ENCODE assay signal across 10 mouse cellular contexts in genomic region chr13:112252991-112253620, GRCm38 (mm10). TPM values are rescaled to one million over a fixed set of nuclear protein-coding genes. Genes with fewer than 3 reads are reported as not detected.
DNase-seq lines count a peak whose midpoint lies in the region; ATAC-seq and TF ChIP-seq lines count a peak whose summit lies in the region.
"Had no signal": no experiment of that assay in that cellular context is flagged by ENCODE, and none has a peak within 500 bp of the region (broad histone marks: within the 10 kb centered on the region; RNA-seq: fewer than 3 reads in every experiment).

No protein-coding gene starts in this region.

- intact Hi-C loops in heart, postnatal 25 days (cut with DNase I), result loop anchor here (10.0 kb wide), 1 partner anchor 168 kb away; no protein-coding TSS in a partner anchor

- peak overlapping the region; percentile 49 for H3K4me2 ChIP-seq in heart, embryonic 13.5 days
- H3K4me2 ChIP-seq in liver, embryonic 12.5 days, result no peak overlapping the region
- H3K4me2 ChIP-seq: stomach, embryonic 15.5 days had no signal

- H3K9ac ChIP-seq in heart, embryonic 13.5 days, result peak overlapping the region; percentile 51; the same call in 1 of the 2 replicates
- H3K9ac ChIP-seq in liver, embryonic 12.5 days, result no peak overlapping the region
- H3K9ac ChIP-seq: stomach, embryonic 15.5 days had no signal

- in situ Hi-C loops in Patski (cut with MboI; ENCODE audit: low pct_unique_long_range_greater_than_20kb), result loop anchor here (25.0 kb wide), 1 partner anchor 1866 kb away; the partner anchor contains the start of gene Plk2

- CTCF ChIA-PET in Patski (lab: Charles Lee), result no interaction called here

- peaks cover 32% of the 10 kb centered on the region for H3K4me1 ChIP-seq in heart, embryonic 13.5 days
- H3K4me1 ChIP-seq in liver, embryonic 12.5 days, result no peaks in the 10 kb centered on the region

- POLR2A ChIA-PET in Patski (lab: Charles Lee), result no interaction called here

- 21% methylated on average over 13 of the region's 13 CpGs for WGBS in heart, embryonic 13.5 days
- WGBS in liver, embryonic 12.5 days (ENCODE audit: insufficient replicate concordance), result 69% methylated on average over 13 of the region's 13 CpGs

- peak; percentile 96 for DNase-seq in heart, adult 11 months
- no peak for DNase-seq in heart, postnatal 25 days (ENCODE audit: low spot score)
- DNase-seq in Patski (ENCODE audit: low read depth, low spot score), result no peak
- DNase-seq in frontal cortex, postnatal 36 days (ENCODE audit: low spot score in 2 of 2), result no peak
- DNase-seq in spleen, adult 18-20 months, result no peak
- DNase-seq in layer of hippocampus, adult 2 months (ENCODE audit: low spot score in 2 of 2), result no peak

- no peaks in the 10 kb centered on the region for H3K36me3 ChIP-seq in heart, embryonic 13.5 days
- H3K36me3 ChIP-seq in liver, embryonic 12.5 days, result no peaks in the 10 kb centered on the region
- H3K36me3 ChIP-seq: stomach, embryonic 15.5 days had no signal

- no peaks in the 10 kb centered on the region for H3K27me3 ChIP-seq in Patski
- no peaks in the 10 kb centered on the region for H3K27me3 ChIP-seq in heart, embryonic 13.5 days (replicated peaks)
- no peaks in the 10 kb centered on the region for H3K27me3 ChIP-seq in liver, embryonic 12.5 days (replicated peaks)
- H3K27me3 ChIP-seq: stomach, embryonic 15.5 days had no signal

- peaks cover 12% of the 10 kb centered on the region for H3K9me3 ChIP-seq in heart, embryonic 13.5 days
- peaks cover 11% of the 10 kb centered on the region for H3K9me3 ChIP-seq in liver, embryonic 12.5 days (replicated peaks)
- H3K9me3 ChIP-seq: stomach, embryonic 15.5 days had no signal

- H3K4me3 ChIP-seq in heart, embryonic 13.5 days, result no peak overlapping the region
- no peak overlapping the region for H3K4me3 ChIP-seq in liver, embryonic 12.5 days
- H3K4me3 ChIP-seq in layer of hippocampus, adult 2 months, result no peak overlapping the region
- H3K4me3 ChIP-seq: erythroblast, embryonic 14.5 days; stomach, embryonic 15.5 days had no signal

- ATAC-seq in Patski, result peak; percentile 56
- no peak for ATAC-seq in heart, embryonic 13.5 days (ENCODE audit: extremely low read depth, insufficient number of reproducible peaks, low FRiP score, low TSS enrichment)
- 0 out of 2 replicates have a peak, but pooled peaks have one; percentile 46 for ATAC-seq in liver, embryonic 12.5 days

- TF ChIP-seq CTCF in Patski (IDR thresholded peaks at IDR 0.05), result no peak
- TF ChIP-seq CTCF in layer of hippocampus, adult 2 months (conservative IDR thresholded peaks at IDR 0.05), result no peak

- peak overlapping the region; percentile 69 for H3K27ac ChIP-seq in heart, embryonic 13.5 days (replicated peaks)
- no peak overlapping the region for H3K27ac ChIP-seq in liver, embryonic 12.5 days
- H3K27ac ChIP-seq in layer of hippocampus, adult 2 months, result no peak overlapping the region
- H3K27ac ChIP-seq: stomach, embryonic 15.5 days had no signal

RNA-seq across cellular contexts. Expression of gene Ankrd55, which starts 35.1 kb away (rescaled TPM):
- total RNA-seq in heart, postnatal 25 days (2021), result under 1 TPM; 0.25 to 0.34 TPM
- polyA plus RNA-seq in Patski (2021), result 1.2 TPM
- polyA plus RNA-seq in heart, embryonic 13.5 days (2015; fragmentation: Nextera tagmentation; extraction: Ambion mirVana), result 0.07 and 0.14 TPM in 2 replicates
- polyA plus RNA-seq in liver, embryonic 12.5 days (2016; fragmentation: Nextera tagmentation; extraction: Ambion mirVana), result 0.08 and 0.26 TPM in 2 replicates
- 1 to 10 TPM; 2.5 to 3.4 TPM for total RNA-seq in layer of hippocampus, adult 2 months (2021)
- polyA plus RNA-seq: erythroblast, embryonic 14.5 days had no signal
